Mouse (Mus musculus) T-helper 17 cell (primary cell): Measurements from ENCODE around the gene Ccdc65.
"Not testable (repeated sequence)": the region's sequence is repeated elsewhere in the genome, so short reads cannot be mapped to it uniquely, and the experiment has no call there.

Experiments used
- in situ Hi-C, 2 experiments: fragments of 300-600 bp; cut with MboI, MseI; formaldehyde crosslinking; loops; 1 replicate in 1 of 2; 2 replicates in 1 of 2; pipeline ENCODE4 v1.15.1; 2025; ENCODE audit warnings: high pct_unique_total_duplicates in 2 of 2

The Ccdc65 gene

DNA sequence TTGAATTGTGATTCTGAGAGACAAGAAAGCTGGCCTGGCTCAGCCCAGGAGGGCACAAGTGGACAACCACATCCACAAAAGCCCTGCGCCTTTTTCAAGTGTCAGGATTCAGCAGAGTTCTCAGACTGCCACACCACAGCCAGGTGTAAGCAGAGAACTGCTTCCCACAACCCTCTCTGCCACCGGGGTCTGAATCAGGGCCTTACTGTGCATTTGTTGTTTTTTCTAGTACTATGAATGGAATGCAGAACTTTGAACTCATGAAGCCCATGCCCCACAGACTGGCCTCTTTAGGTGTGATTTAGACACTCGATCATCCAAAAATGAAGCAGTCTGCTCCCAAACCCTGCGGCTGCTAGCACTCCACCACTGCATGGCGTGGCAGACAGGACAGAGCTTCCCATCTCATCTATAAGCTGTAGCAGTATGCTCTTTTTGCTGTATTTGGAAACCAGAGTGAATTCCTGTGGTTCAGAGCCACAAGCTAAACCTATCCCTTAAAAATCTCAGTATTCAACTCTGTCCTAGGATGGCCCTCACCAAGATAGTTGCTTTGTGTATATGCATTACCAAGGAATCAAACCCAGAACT lies 26.1 kb downstream of the Ccdc65 start:
- in situ Hi-C loops: no loop called here

DNA sequence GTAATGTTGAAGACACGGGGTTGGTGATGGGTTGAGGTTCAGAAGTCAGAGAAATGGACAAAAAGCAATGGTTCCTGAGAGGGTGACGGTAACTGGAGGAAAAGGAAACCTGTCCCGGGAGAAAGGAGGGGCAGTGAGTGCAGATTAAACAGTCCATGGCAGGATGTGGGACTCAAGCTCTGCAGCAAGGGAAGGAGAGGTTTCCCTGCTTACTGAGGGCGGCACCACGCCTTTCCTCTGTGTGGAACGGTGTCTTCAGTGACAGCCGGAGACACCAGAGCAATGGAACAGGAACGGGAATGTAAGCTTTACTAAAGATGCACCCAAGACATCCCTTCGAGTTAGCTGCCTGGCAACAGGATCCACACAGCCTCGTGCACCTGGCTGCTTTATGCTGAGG lies 28.5 kb downstream of the Ccdc65 start:
- in situ Hi-C loops: no loop called here

DNA sequence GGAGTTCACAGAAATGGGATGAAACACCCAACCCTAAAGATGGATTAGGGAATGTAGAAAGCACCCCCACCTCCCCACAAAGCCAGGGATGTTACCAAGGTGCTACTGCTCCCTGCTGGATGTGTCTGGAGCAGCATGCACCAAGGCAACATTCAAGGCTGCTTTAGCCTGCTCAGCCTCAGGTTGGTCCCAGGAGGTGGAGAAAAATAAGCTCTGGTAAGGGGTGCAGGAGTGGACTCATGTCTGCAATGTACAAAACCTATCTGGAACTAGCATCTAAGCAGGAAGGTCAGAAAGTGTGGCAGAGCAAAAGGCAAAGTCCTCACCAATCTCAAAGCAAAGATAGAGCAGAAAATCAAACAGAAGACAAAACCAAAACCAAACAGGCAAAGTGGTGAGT lies 29.9 kb downstream of the Ccdc65 start:
- in situ Hi-C loops: no loop called here

DNA sequence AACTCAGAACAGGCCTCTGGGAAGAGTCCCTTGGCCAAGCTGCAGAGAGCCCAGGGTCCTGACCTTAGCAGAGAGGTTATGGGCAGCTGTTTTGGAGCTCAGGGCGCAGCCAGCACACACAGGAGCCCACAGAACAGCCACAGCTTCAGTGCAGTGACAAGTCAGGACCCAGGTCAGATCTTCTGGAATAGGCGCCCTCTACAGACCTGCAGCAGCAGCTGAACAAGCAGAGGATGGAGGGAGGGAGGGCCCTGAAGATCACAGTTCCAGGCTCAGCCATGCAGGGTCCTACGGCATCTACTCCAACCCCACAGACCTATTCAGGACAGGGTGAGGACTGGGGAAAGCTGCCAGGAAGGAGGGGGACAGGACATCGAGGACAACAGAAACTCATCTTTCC lies 30.8 kb downstream of the Ccdc65 start:
- in situ Hi-C loops: no loop called here

DNA sequence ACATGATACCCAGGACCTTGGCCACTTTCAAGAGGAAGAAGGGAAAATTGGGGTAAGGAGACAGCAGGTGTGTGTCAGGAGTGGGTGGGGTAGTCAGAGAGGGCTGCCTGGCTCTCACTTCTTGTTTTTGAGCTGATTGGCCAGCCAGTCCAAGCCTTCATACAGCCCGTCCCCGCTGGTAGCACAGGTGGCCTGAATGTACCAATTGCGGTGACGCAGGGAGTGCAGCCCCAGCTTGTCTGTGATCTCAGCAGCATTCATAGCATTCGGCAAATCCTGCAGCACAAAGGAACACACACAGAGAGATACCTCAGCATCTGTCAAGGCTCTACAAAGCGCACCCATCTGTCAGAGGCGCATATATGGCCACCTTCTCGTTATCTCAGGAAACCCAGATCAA lies 32.2 kb downstream of the Ccdc65 start:
- in situ Hi-C loops: no loop called here

DNA sequence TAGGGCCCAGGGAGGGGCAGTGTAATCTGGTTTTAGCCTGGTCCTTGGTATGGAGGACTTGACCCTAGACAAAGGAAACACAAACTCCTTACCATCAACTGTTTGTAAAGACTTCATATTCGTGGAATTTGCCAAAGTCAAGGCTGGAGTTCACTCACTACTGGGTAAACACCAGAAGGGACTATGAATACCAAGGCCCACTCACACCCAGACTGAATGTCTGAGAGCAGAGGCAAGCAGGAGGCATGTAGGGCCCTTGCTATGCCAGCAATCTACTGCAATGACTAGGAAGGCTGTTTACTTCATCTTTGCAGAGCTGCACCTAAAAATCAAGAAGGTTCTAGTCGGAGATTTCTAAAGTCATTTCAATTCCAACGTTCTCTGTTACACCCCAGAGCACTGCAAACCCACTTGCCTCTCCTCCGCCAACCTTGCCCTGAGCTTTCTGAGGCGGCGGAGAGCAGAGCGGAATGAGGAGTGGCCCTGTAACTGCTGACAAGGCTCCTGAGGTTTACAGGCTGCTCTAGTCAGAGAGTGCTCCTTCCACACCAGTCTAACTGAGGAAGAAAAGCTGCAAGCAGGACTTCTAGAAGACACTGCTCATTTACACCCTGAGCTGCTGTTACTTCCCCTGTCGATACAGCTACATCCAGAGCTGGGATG lies 34.9 kb downstream of the Ccdc65 start:
- in situ Hi-C loops: no loop called here

DNA sequence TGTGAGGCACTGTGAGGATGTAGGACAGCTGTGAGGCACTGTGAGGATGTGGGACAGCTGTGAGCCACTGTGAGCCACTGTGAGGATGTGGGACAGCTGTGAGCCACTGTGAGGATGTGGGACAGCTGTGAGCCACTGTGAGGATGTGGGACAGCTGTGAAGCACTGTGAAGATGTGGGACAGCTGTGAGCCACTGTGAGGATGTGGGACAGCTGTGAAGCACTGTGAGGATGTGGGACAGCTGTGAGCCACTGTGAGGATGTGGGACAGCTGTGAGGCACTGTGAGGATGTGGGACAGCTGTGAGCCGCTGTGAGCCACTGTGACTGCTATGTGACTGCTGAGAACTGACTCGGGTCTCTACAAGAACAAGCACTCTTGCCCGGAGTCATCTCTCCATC lies 35.9 kb downstream of the Ccdc65 start:
- in situ Hi-C loops: not testable (repeated sequence)

DNA sequence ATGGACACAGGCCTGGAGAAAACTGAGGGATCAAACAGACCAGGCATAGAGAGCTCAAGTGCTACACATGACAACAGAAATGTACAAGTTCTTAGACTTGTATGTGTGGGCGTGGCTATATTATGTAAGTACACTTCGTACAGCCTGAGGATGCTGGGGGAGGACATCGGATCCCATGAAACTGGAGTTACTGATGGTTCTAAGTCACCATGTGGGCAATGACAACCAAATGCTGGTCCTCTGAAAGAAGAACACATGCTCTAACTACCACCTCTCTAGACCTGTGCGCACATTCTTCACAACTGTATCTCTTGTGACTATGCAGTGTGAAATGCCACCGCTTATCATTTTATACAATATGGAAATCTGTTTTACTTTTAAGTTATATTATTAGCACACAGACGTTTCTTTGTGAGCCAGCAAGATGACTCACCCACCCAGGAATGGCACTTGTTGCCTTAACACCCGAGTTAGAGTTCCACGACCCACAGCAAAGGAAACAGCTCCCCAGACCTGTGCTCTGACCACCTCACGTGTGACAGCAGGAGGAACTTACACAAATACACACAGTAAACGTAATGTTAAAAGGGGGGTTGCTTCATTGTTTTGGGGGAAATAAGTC lies 38.4 kb downstream of the Ccdc65 start:
- in situ Hi-C loops: no loop called here

DNA sequence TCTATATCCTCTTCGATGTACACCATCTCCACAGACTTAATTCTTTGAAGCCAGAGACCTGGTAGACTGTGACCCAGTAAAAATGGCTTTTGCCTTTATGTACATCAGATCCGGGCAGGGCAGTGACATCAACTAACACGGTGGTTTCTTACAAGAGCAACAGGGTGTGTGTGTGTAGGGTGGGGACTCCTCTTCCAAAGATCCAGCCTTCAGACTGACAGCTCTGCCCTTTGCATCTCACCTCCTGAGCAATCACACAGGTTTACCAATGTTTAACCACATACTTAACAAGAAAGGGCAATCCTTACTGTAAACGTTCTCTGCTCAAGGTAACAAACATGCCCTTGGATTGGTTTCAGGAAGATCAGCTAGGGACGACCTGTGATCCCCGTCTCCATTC lies 39.3 kb downstream of the Ccdc65 start:
- in situ Hi-C loops: no loop called here

DNA sequence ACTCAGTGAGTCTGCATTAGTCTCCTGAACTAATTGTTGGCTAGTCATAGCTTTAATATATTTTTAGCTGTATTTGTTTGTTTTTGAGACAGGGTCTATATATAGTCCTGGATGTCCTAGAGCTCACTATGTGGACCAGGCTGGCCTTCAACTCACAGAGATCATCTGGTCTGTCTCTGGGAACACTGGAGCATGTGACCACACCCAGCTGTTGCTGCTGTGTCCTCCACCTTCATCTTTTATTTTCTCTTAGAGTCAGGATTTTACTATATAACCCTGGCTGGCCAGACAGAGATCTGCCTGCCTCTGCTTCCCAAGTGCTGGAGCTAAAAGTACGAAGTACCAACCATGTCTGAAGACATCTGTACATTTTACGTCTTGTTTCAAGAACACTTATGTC lies 41.1 kb downstream of the Ccdc65 start:
- in situ Hi-C loops: no loop called here

DNA sequence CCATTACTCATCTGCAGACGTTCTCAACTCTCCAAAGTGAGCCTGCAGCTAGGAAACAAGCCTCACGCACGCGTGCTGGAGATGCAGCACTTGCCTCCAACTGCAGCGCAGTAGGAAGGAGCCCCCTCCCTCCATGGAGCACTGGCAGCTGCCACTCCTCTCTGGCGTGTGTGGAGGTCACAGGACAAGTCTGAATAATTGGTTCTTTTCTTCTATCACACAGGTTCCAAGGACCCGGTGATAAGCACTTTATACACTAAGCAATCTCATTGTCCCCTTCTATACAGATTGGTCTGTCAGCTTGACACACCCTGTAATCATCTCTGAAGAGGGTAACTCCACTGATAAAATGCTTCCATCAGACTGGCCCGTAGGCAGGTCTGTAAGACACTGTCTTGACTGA lies 45.0 kb downstream of the Ccdc65 start:
- in situ Hi-C loops: no loop called here

DNA sequence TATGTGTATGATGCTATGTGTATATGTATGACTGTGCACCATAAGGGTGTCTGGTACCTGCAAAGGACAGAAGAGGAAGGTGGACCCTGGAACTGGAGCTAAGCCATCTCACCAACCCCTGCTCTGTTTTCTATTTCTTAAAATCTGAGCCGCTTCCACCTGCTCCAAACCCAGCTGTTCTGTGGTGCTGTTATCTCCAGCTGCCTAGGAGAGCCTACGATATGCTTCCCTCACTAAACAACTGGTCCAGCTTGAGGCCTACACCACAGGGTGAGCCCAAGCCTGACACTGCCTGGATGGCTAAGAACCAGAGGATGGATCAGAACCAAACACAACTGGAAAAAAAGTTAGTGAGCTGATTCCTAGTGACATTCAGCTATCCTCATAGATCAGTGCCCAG lies 46.1 kb downstream of the Ccdc65 start:
- in situ Hi-C loops: no loop called here

DNA sequence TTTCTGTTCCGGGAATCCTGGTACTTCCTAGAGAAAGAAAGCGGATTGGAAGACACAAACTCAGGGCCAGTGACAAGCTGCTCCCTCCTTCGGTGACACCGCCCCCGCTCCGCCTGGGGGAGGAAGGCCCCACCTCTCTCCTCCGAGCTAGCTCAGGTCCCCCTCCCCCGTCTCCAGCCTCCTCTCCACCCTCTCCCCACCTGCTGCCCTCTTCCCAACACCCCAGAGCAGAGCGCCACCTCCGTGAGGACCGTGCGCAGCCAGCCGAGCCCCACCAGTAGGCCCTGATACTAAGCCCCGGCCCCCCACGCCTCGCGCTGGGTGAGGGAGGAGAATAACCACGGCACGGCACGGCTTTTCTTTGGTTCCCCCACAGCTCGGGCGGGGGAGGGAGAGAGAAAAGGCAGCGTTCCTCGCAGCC lies 54.2 kb downstream of the Ccdc65 start:
- in situ Hi-C loops: no loop called here

DNA sequence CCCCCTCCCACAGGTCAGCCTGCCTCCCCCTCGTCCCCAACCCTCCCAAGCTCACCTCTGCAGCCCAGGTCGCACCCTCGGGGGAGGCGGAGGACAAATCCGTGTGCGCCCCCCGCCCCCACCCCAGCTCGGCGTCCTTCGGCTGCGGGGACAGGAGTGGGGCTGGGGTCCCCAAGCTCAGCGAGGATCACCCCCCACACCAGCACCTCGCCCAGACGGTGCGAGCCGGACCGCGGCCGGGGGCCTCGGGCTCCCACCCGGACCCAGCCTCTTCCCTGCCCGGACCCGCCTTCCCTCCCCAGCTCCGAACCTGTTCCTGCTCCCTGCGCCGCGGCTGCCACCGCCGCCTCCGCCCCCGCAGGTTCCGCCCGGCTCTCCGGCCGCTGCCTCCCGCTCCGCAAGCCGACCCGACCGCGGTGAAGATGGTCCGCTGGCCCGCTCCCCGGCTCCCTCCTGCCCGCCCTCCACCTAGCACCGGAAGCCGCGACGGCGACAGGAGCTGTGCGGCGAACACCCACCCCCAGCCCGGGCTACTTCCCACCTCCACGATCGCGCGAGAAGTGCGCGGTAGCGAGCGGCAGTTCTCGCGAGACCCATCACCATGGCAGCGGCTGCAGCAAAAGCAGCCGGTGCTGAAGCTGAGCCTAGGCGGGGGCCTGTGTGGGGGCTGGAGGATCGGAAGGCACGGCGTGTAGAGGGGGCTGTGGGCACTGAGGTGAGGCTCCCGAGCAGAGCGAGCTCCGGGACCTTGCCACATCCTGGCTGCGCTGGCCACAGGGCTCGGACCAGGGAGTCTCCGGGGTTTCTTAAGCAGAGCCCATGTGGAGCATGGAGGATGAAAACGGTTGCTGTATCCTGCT lies 54.9 kb downstream of the Ccdc65 start, which contains the start of gene Arf3:
Arf3 (minus strand) TSS at position 545 of the 860 bp plus-strand sequence.
- in situ Hi-C loops: no loop called here

DNA sequence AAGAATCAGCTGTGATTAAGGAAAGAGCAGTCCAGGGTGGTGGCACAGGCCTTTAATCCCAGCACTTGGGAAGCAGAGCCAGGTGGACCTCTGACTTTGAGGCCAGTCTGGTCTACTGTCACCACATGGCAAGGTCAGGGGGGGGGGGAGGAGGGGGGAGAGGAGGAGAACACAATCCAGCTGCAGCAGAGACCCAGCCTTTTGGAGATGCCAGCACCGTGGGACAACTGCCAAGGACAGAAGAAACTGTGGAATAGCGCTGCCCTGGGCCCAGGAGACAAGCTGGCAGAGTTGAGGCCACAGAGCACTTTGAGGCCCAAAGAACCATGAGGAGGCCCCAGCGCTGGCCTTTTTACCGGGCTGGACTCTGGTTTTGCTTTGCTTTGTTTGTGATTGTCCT lies 57.9 kb downstream of the Ccdc65 start:
- in situ Hi-C loops: no loop called here

DNA sequence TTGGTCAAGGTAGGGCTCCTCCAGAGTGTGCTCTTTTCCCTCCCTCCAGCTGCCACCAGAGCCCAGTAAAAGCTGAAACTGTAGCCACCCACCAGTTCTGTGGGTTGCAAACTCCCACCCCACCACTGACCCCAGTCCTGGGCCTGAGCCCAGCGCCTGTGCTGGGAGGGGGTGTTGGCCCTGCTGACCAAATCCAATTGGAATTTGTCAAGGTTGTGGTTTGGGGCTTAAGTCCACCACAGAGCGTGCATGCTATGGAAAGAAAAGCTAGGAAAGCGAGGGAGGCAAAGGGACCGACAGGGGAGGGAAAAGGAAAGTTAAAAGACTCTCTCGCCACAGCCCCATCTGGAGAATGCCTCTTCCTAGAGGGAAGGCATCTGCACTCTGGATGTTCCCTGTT lies 60.3 kb downstream of the Ccdc65 start:
- in situ Hi-C loops: no loop called here

DNA sequence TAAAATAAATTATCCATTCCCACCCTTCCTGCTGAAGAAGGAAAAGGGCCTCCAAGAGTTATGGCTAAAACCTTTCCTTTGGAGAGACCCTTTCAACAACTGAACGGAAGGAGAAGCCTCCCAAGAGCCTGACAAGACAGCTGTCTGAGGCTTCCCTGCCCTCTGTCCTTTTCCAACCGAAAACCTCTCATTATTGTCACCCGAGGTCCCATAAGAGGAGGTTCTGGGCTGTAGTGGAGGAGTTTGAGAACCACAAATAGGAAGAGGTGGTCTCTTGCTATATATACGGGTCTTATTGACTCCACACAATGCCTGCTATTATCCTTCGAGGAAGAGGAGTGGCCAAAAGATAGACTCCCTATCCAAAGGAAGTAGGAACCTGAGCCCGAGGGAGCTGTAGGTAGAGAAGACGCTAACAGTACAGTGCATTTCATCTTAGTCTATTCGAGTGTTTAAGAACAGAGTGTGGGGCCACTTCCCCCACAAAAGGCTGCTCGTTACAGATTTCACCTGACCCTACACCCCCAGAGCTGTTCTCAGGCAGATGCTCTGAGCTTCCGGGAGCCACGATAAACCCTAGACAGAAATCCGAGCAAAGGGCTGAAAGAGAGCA lies 63.9 kb downstream of the Ccdc65 start:
- in situ Hi-C loops: no loop called here

DNA sequence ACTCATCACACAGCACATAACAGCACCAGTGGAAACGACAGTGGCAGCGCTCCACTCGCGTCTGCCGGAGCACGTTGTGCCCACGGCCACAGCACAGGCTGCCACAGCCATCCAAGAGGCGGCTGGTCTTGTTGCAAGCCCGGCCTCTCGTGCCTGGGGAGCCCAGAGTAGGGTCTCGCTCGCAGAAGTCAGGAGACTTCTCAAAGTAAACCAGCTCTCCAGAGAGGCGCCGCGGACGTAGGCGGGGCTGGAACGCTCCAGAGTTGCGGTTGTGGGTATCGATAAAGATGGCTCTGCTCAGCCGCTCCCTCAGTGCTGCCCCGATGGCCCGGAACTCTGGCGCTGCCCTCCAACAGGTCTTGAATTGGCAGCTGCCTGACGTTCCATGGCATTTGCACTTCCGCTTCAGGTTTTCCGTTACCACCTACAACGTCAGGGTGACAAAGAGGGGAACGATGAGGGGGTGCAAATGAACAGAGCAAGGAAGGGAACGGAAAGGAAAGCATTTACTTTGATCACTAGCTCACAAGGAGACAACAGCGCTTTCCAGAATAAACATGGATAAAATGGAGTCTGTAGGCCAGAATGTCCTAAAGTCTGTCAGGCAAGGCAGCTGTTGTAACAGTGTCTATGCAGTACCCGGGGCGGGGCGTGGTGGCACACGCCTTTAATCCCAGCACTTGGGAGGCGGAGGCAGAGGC lies 64.7 kb downstream of the Ccdc65 start:
- in situ Hi-C loops: no loop called here
